Mouse (Mus musculus): ENCODE measurements around the gene Tgif2lx1. TPM values are rescaled to one million over a fixed set of nuclear protein-coding genes. Genes with fewer than 3 reads are reported as not detected.

The Tgif2lx1 gene
- total RNA-seq (2023), result not detected

DNA sequence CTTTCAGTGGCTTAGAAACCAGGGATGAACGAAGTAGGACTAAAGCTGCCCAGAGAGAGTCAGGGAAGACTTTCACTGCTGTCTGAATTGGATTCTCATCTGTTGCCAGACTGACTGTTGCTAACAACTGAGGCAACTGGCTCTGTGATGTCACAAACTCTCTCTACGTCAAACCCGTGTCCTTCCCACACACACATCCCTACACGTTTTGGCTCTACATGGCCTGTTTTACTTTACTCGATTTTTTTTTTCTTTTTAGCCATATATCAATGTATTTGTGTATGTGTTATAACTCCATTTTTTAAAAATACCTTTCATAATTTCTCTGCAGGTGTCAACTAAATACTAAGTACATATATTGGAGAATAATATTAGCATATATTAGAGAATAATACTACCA, at the start of gene Tgif2lx1:
TSS of gene Tgif2lx1 (minus strand) at position 101 of the 400 bp plus-strand sequence.

Other genes with a start within 250 kb of the Tgif2lx1 start
- not detected for gene Tgif2lx2, start 53.5 kb downstream of the Tgif2lx1 start, total RNA-seq (2023)